Mouse (Mus musculus): ENCODE measurements around the gene Edn3. TPM values are rescaled to one million over a fixed set of nuclear protein-coding genes. Genes with fewer than 3 reads are reported as not detected.

The Edn3 gene
- total and polyA plus RNA-seq, 3 experiments = not detected

DNA sequence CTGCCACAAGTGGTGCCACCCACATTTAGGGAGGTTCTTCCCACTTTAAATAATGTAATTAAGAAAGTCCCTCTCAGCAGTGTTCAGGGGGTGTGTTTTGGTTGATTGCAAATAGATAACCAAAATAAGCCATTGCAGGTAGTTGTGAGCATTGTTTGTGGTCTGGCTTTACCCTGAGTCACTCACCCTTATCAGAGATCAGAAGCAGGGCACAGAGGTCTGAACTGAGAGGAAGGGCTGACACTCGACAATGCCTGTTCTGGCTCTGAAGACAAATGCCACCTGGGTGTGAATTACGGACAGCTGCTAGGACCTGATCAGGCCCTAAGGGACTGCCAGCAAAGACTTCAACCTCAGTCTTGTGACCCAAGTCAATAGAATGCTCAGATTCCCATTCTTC, 47.5 kb downstream of the Edn3 start:
- no peak overlapping the region for H3K27ac ChIP-seq (ENCODE audit: control insufficient read depth, low read depth, low read length)
- H3K27me3 ChIP-seq (ENCODE audit: control insufficient read depth in 1 of 2, insufficient read depth in 2 of 2, low read length in 2 of 2) = no peaks in the 10 kb centered on the region
- H3K9me3 ChIP-seq (replicated peaks; ENCODE audit: insufficient read depth, low read length) = no peaks in the 10 kb centered on the region
- H3K79me2 ChIP-seq (ENCODE audit: control insufficient read depth, insufficient read depth, low read length, poor library complexity) = no peaks in the 10 kb centered on the region
- no peaks in the 10 kb centered on the region for H3K4me1 ChIP-seq (ENCODE audit: control insufficient read depth in 1 of 2, insufficient read depth in 2 of 2, low read length in 2 of 2)
- DNase-seq (ENCODE audit: low read depth, low spot score) = no peak
- H3K36me3 ChIP-seq (ENCODE audit: control insufficient read depth in 1 of 2, insufficient read depth in 2 of 2, low read length in 2 of 2) = no peaks in the 10 kb centered on the region
- no peak overlapping the region for H3K4me3 ChIP-seq (ENCODE audit: control insufficient read depth in 1 of 2, insufficient read depth in 1 of 2, low read depth in 2 of 2, low read length in 2 of 2)
- H3K9ac ChIP-seq (ENCODE audit: control insufficient read depth, low read depth, low read length, poor library complexity, severe bottlenecking) = no peak overlapping the region
- TF ChIP-seq MYB (IDR thresholded peaks at IDR 0.05; ENCODE audit: low read depth, low read length) (no peak), MAZ (IDR thresholded peaks at IDR 0.05; ENCODE audit: low read depth, low read length) (no peak), MYC (IDR thresholded peaks at IDR 0.05; ENCODE audit: low read depth, low read length) (no peak), KAT2A (conservative IDR thresholded peaks at IDR 0.05; ENCODE audit: low read depth, low read length) (no peak)

- H3K79me2 ChIP-seq (ENCODE audit: control insufficient read depth, insufficient read depth, low read length, poor library complexity) = no peaks in the 10 kb centered on the region
- no peaks in the 10 kb centered on the region for H3K4me1 ChIP-seq (ENCODE audit: control insufficient read depth in 1 of 2, insufficient read depth in 2 of 2, low read length in 2 of 2)
- no peak overlapping the region for H3K4me3 ChIP-seq (ENCODE audit: control insufficient read depth in 1 of 2, insufficient read depth in 1 of 2, low read depth in 2 of 2, low read length in 2 of 2)
- H3K9ac ChIP-seq (ENCODE audit: control insufficient read depth, low read depth, low read length, poor library complexity, severe bottlenecking) = no peak overlapping the region
- no peak for DNase-seq (ENCODE audit: low read depth, low spot score)
- no peaks in the 10 kb centered on the region for H3K36me3 ChIP-seq (ENCODE audit: control insufficient read depth in 1 of 2, insufficient read depth in 2 of 2, low read length in 2 of 2)
- H3K27ac ChIP-seq (ENCODE audit: control insufficient read depth, low read depth, low read length) = no peak overlapping the region
- no peaks in the 10 kb centered on the region for H3K27me3 ChIP-seq (ENCODE audit: control insufficient read depth in 1 of 2, insufficient read depth in 2 of 2, low read length in 2 of 2)
- no peak for TF ChIP-seq MAFK (IDR thresholded peaks at IDR 0.05; ENCODE audit: borderline replicate concordance, low read depth, low read length)
- TF ChIP-seq MXI1 (IDR thresholded peaks at IDR 0.05; ENCODE audit: low read depth, low read length) = no peak
- no peak for TF ChIP-seq GABPA (IDR thresholded peaks at IDR 0.05; ENCODE audit: low read depth, low read length)
- TF ChIP-seq ETS1 (IDR thresholded peaks at IDR 0.05; ENCODE audit: low read depth, low read length) = no peak
- TF ChIP-seq SIN3A (IDR thresholded peaks at IDR 0.05; ENCODE audit: low read length) = no peak
- no peak for TF ChIP-seq GATA1 (IDR thresholded peaks at IDR 0.05; ENCODE audit: low read depth, low read length)
- TF ChIP-seq RCOR1 (IDR thresholded peaks at IDR 0.05; ENCODE audit: low read depth, low read length) = no peak
- TF ChIP-seq MAZ (IDR thresholded peaks at IDR 0.05; ENCODE audit: low read depth, low read length) = no peak
- TF ChIP-seq ZKSCAN1 (IDR thresholded peaks at IDR 0.05; ENCODE audit: low read depth, low read length) = no peak
- TF ChIP-seq ZNF384 (IDR thresholded peaks at IDR 0.05; ENCODE audit: low read depth, low read length) = no peak
- TF ChIP-seq TCF12 (IDR thresholded peaks at IDR 0.05; ENCODE audit: low read depth, low read length) = no peak
- no peak for TF ChIP-seq USF2 (IDR thresholded peaks at IDR 0.05; ENCODE audit: borderline replicate concordance in 1 of 2, insufficient read depth in 1 of 2, low read depth in 1 of 2, low read length in 2 of 2)
- no peak for TF ChIP-seq ZC3H11A (IDR thresholded peaks at IDR 0.05; ENCODE audit: low read depth, low read length)
- no peak for TF ChIP-seq SMC3 (IDR thresholded peaks at IDR 0.05; ENCODE audit: low read depth, low read length)
- no peak for TF ChIP-seq TBP (IDR thresholded peaks at IDR 0.05; ENCODE audit: low read depth, low read length)
- no peak for TF ChIP-seq ZMIZ1 (IDR thresholded peaks at IDR 0.05; ENCODE audit: low read depth, low read length)
- no peak for TF ChIP-seq POLR2A (IDR thresholded peaks at IDR 0.05; ENCODE audit: control insufficient read depth in 1 of 2, insufficient read depth in 1 of 2, low read depth in 1 of 2, low read length in 2 of 2, poor library complexity in 1 of 2)
- no peak for TF ChIP-seq JUND (IDR thresholded peaks at IDR 0.05; ENCODE audit: low read depth, low read length)
- no peak for TF ChIP-seq POLR2AphosphoS2 (IDR thresholded peaks at IDR 0.05; ENCODE audit: low read length)
- no peak for TF ChIP-seq NRF1 (IDR thresholded peaks at IDR 0.05; ENCODE audit: insufficient read depth, low read depth, low read length, poor library complexity, severe bottlenecking)
- no peaks in the 10 kb centered on the region for H3K9me3 ChIP-seq (replicated peaks; ENCODE audit: insufficient read depth, low read length)
Measured at GRCm38 (mm10) chr2:174809296-174809695, 48.9 kb downstream of the Edn3 start.

Measured in MEL (cell line).